Mouse (Mus musculus): ENCODE measurements around the gene Epha3. TPM values are rescaled to one million over a fixed set of nuclear protein-coding genes. Genes with fewer than 3 reads are reported as not detected.

Gene Epha3
- total RNA-seq, 1 experiment: 0.18 TPM

GRCm38 (mm10) chr16:63650760-63651159 lies 213.2 kb downstream of the Epha3 start:
- Histone ChIP-seq H3K4me1 (ENCODE audit: control insufficient read depth in 2 of 2, insufficient read depth in 2 of 2, low read length in 2 of 2, poor library complexity in 1 of 2) (no peaks in the 10 kb centered on the region), H3K36me3 (ENCODE audit: control insufficient read depth, insufficient read depth, low read length, poor library complexity, severe bottlenecking) (no peaks in the 10 kb centered on the region), H3K27ac (ENCODE audit: insufficient read depth, low read depth, low read length, poor library complexity, severe bottlenecking) (no peak overlapping the region), H3K9me3 (ENCODE audit: control insufficient read depth, insufficient read depth, low read depth, low read length) (no peaks in the 10 kb centered on the region), H3K4me3 (ENCODE audit: insufficient read depth in 1 of 2, low read depth in 1 of 2, low read length in 2 of 2, poor library complexity in 1 of 2, severe bottlenecking in 1 of 2) (no peak overlapping the region), H3K9ac (ENCODE audit: insufficient read depth, low read depth, low read length, poor library complexity, severe bottlenecking) (no peak overlapping the region)
- TF ChIP-seq MAFK (IDR thresholded peaks at IDR 0.05; ENCODE audit: insufficient read depth, low read depth, low read length): no peak
- TF ChIP-seq ZC3H11A (IDR thresholded peaks at IDR 0.05; ENCODE audit: borderline replicate concordance, low read depth, low read length): no peak
- no peak for TF ChIP-seq ZNF384 (IDR thresholded peaks at IDR 0.05; ENCODE audit: low read depth, low read length)
- TF ChIP-seq CHD2 (IDR thresholded peaks at IDR 0.05; ENCODE audit: low read depth, low read length): no peak
- DNase-seq (ENCODE audit: low read depth, low spot score): no peak
- in situ Hi-C loops (cut with MboI; ENCODE audit: low sequenced_read_pairs in 2 of 2, unreplicated experiment in 2 of 2): no loop called here

GRCm38 (mm10) chr16:63646577-63646976 lies 217.4 kb downstream of the Epha3 start:
- H3K9me3 ChIP-seq (ENCODE audit: control insufficient read depth, insufficient read depth, low read depth, low read length): no peaks in the 10 kb centered on the region
- H3K4me3 ChIP-seq (ENCODE audit: insufficient read depth in 1 of 2, low read depth in 1 of 2, low read length in 2 of 2, poor library complexity in 1 of 2, severe bottlenecking in 1 of 2): no peak overlapping the region
- TF ChIP-seq HCFC1 (IDR thresholded peaks at IDR 0.05; ENCODE audit: borderline replicate concordance, insufficient read depth, low read length): no peak
- TF ChIP-seq MAFK (IDR thresholded peaks at IDR 0.05; ENCODE audit: insufficient read depth, low read depth, low read length): no peak
- H3K9ac ChIP-seq (ENCODE audit: insufficient read depth, low read depth, low read length, poor library complexity, severe bottlenecking): no peak overlapping the region
- H3K4me1 ChIP-seq (ENCODE audit: control insufficient read depth in 2 of 2, insufficient read depth in 2 of 2, low read length in 2 of 2, poor library complexity in 1 of 2): no peaks in the 10 kb centered on the region
- DNase-seq (ENCODE audit: low read depth, low spot score): no peak
- H3K27ac ChIP-seq (ENCODE audit: insufficient read depth, low read depth, low read length, poor library complexity, severe bottlenecking): no peak overlapping the region
- H3K36me3 ChIP-seq (ENCODE audit: control insufficient read depth, insufficient read depth, low read length, poor library complexity, severe bottlenecking): no peaks in the 10 kb centered on the region
- in situ Hi-C loops (cut with MboI; ENCODE audit: low sequenced_read_pairs in 2 of 2, unreplicated experiment in 2 of 2): no loop called here

DNA sequence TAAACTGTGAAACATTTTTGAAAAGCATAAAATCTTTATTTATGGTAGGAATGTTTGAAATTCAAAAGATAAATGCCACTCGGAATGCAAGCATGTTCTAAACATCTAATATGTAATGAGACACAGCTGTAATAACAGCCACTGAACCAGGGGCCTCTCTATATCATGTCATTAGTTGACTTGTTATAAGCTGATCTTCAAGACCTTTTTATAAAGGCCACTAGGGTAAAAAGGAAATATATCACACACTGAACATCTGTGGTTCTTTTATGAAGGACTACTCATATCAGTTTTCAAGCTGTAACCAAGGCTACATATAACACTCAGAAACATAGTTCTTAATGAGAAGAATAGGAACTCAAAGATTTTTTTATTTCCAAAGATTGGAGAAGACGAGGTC lies 221.3 kb downstream of the Epha3 start:
- in situ Hi-C loops (cut with MboI; ENCODE audit: low sequenced_read_pairs in 2 of 2, unreplicated experiment in 2 of 2): no loop called here

GRCm38 (mm10) chr16:63641603-63642002 lies 222.4 kb downstream of the Epha3 start:
- no peak for DNase-seq (ENCODE audit: low read depth, low spot score)
- TF ChIP-seq HCFC1 (IDR thresholded peaks at IDR 0.05; ENCODE audit: borderline replicate concordance, insufficient read depth, low read length) (no peak), ZNF384 (IDR thresholded peaks at IDR 0.05; ENCODE audit: low read depth, low read length) (no peak), MAFK (IDR thresholded peaks at IDR 0.05; ENCODE audit: insufficient read depth, low read depth, low read length) (no peak), ZC3H11A (IDR thresholded peaks at IDR 0.05; ENCODE audit: borderline replicate concordance, low read depth, low read length) (no peak), CHD2 (IDR thresholded peaks at IDR 0.05; ENCODE audit: low read depth, low read length) (no peak)
- in situ Hi-C loops (cut with MboI; ENCODE audit: low sequenced_read_pairs in 2 of 2, unreplicated experiment in 2 of 2): no loop called here
- Histone ChIP-seq H3K4me1 (ENCODE audit: control insufficient read depth in 2 of 2, insufficient read depth in 2 of 2, low read length in 2 of 2, poor library complexity in 1 of 2) (no peaks in the 10 kb centered on the region), H3K4me3 (ENCODE audit: insufficient read depth in 1 of 2, low read depth in 1 of 2, low read length in 2 of 2, poor library complexity in 1 of 2, severe bottlenecking in 1 of 2) (no peak overlapping the region), H3K27ac (ENCODE audit: insufficient read depth, low read depth, low read length, poor library complexity, severe bottlenecking) (no peak overlapping the region), H3K9me3 (ENCODE audit: control insufficient read depth, insufficient read depth, low read depth, low read length) (no peaks in the 10 kb centered on the region), H3K9ac (ENCODE audit: insufficient read depth, low read depth, low read length, poor library complexity, severe bottlenecking) (no peak overlapping the region), H3K36me3 (ENCODE audit: control insufficient read depth, insufficient read depth, low read length, poor library complexity, severe bottlenecking) (no peaks in the 10 kb centered on the region)

More for the DNA sequence above, 221.3 kb downstream of the Epha3 start:
- no peak overlapping the region for H3K4me3 ChIP-seq (ENCODE audit: insufficient read depth in 1 of 2, low read depth in 1 of 2, low read length in 2 of 2, poor library complexity in 1 of 2, severe bottlenecking in 1 of 2)
- TF ChIP-seq MAFK (IDR thresholded peaks at IDR 0.05; ENCODE audit: insufficient read depth, low read depth, low read length) (no peak), HCFC1 (IDR thresholded peaks at IDR 0.05; ENCODE audit: borderline replicate concordance, insufficient read depth, low read length) (no peak), ZC3H11A (IDR thresholded peaks at IDR 0.05; ENCODE audit: borderline replicate concordance, low read depth, low read length) (no peak), CHD2 (IDR thresholded peaks at IDR 0.05; ENCODE audit: low read depth, low read length) (no peak), ZNF384 (IDR thresholded peaks at IDR 0.05; ENCODE audit: low read depth, low read length) (no peak)
- no peak overlapping the region for H3K9ac ChIP-seq (ENCODE audit: insufficient read depth, low read depth, low read length, poor library complexity, severe bottlenecking)
- H3K27ac ChIP-seq (ENCODE audit: insufficient read depth, low read depth, low read length, poor library complexity, severe bottlenecking): no peak overlapping the region
- no peaks in the 10 kb centered on the region for H3K4me1 ChIP-seq (ENCODE audit: control insufficient read depth in 2 of 2, insufficient read depth in 2 of 2, low read length in 2 of 2, poor library complexity in 1 of 2)
- no peaks in the 10 kb centered on the region for H3K36me3 ChIP-seq (ENCODE audit: control insufficient read depth, insufficient read depth, low read length, poor library complexity, severe bottlenecking)
- H3K9me3 ChIP-seq (ENCODE audit: control insufficient read depth, insufficient read depth, low read depth, low read length): no peaks in the 10 kb centered on the region
- no peak for DNase-seq (ENCODE audit: low read depth, low spot score)

- Histone ChIP-seq H3K4me1 (ENCODE audit: control insufficient read depth in 2 of 2, insufficient read depth in 2 of 2, low read length in 2 of 2, poor library complexity in 1 of 2) (no peaks in the 10 kb centered on the region), H3K9me3 (ENCODE audit: control insufficient read depth, insufficient read depth, low read depth, low read length) (no peaks in the 10 kb centered on the region), H3K27ac (ENCODE audit: insufficient read depth, low read depth, low read length, poor library complexity, severe bottlenecking) (no peak overlapping the region), H3K9ac (ENCODE audit: insufficient read depth, low read depth, low read length, poor library complexity, severe bottlenecking) (no peak overlapping the region), H3K36me3 (ENCODE audit: control insufficient read depth, insufficient read depth, low read length, poor library complexity, severe bottlenecking) (no peaks in the 10 kb centered on the region), H3K4me3 (ENCODE audit: insufficient read depth in 1 of 2, low read depth in 1 of 2, low read length in 2 of 2, poor library complexity in 1 of 2, severe bottlenecking in 1 of 2) (no peak overlapping the region)
- DNase-seq (ENCODE audit: low read depth, low spot score): no peak
- TF ChIP-seq CHD2 (IDR thresholded peaks at IDR 0.05; ENCODE audit: low read depth, low read length): no peak
- TF ChIP-seq MAFK (IDR thresholded peaks at IDR 0.05; ENCODE audit: insufficient read depth, low read depth, low read length): no peak
- TF ChIP-seq ZC3H11A (IDR thresholded peaks at IDR 0.05; ENCODE audit: borderline replicate concordance, low read depth, low read length): no peak
- TF ChIP-seq HCFC1 (IDR thresholded peaks at IDR 0.05; ENCODE audit: borderline replicate concordance, insufficient read depth, low read length): no peak
- no peak for TF ChIP-seq ZNF384 (IDR thresholded peaks at IDR 0.05; ENCODE audit: low read depth, low read length)
- in situ Hi-C loops (cut with MboI; ENCODE audit: low sequenced_read_pairs in 2 of 2, unreplicated experiment in 2 of 2): no loop called here
Measured at GRCm38 (mm10) chr16:63638701-63639100, 225.3 kb downstream of the Epha3 start.

Measured in ES-E14 (cell line).